Mouse (Mus musculus) myocyte (in vitro differentiated cells): ENCODE measurements around the gene Hspa8. TPM values are rescaled to one million over a fixed set of nuclear protein-coding genes. Genes with fewer than 3 reads are reported as not detected.

ENCODE experiments used
- H3K27me3 ChIP-seq: one replicate; pipeline ENCODE4 v1.6.1; 2011; ENCODE audit not compliant: control insufficient read depth, insufficient read depth, insufficient read length
- H3K36me3 ChIP-seq: one replicate; pipeline ENCODE4 v1.6.1; 2011; ENCODE audit not compliant: control insufficient read depth, insufficient read depth
- H3K4me2 ChIP-seq: one replicate; pipeline ENCODE4 v1.6.1; 2011; ENCODE audit warnings: low read depth, control low read depth
- H3K4me3 ChIP-seq: one replicate; pipeline ENCODE4 v1.5.1; 2011; ENCODE audit warnings: mild to moderate bottlenecking, control low read depth, moderate library complexity
- H3K79me2 ChIP-seq: one replicate; pipeline ENCODE4 v1.6.1; 2011; ENCODE audit not compliant: control insufficient read depth, insufficient read depth
- H3ac ChIP-seq: one replicate; pipeline ENCODE4 v1.6.1; 2011; ENCODE audit not compliant: control insufficient read depth, insufficient read length
- CEBPB ChIP-seq: IDR thresholded peaks from 2 replicates; pipeline ENCODE4 v1.6.1; 2011; ENCODE audit warnings: mild to moderate bottlenecking, moderate library complexity; ENCODE audit not compliant: poor library complexity, insufficient read depth, severe bottlenecking
- E2F4 ChIP-seq: IDR thresholded peaks from one replicate; pipeline ENCODE4 v1.6.1; 2011; ENCODE audit warnings: mild to moderate bottlenecking, control low read depth, moderate library complexity; ENCODE audit not compliant: insufficient read depth
- MAX ChIP-seq: IDR thresholded peaks from one replicate; pipeline ENCODE4 v1.6.1; 2011; ENCODE audit warnings: low read depth, mild to moderate bottlenecking, control low read depth
- MYOD1 ChIP-seq, 3 experiments: IDR thresholded peaks; one replicate each; pipeline ENCODE4 v1.6.1; 2011; ENCODE audit warnings: control low read depth in 2 of 3, low read depth in 2 of 3, mild to moderate bottlenecking in 2 of 3, moderate library complexity in 1 of 3; ENCODE audit not compliant: insufficient read length in 2 of 3, control insufficient read depth in 1 of 3
- MYOG ChIP-seq, 3 experiments: IDR thresholded peaks; one replicate each; pipeline ENCODE4 v1.6.1; 2011; ENCODE audit warnings: control low read depth in 2 of 3, low read depth in 2 of 3, mild to moderate bottlenecking in 2 of 3; ENCODE audit not compliant: insufficient read length in 2 of 3, control insufficient read depth in 1 of 3, insufficient read depth in 1 of 3
- POLR2A ChIP-seq: IDR thresholded peaks from one replicate; pipeline ENCODE4 v1.6.1; 2011; ENCODE audit warnings: low read depth, mild to moderate bottlenecking, control low read depth, moderate library complexity; ENCODE audit not compliant: insufficient read length
- POLR2AphosphoS2 ChIP-seq: IDR thresholded peaks from one replicate; pipeline ENCODE4 v1.6.1; 2011; ENCODE audit warnings: low read depth, control low read depth; ENCODE audit not compliant: insufficient read length
- REST ChIP-seq: IDR thresholded peaks from one replicate; pipeline ENCODE4 v1.6.1; 2011; ENCODE audit warnings: mild to moderate bottlenecking, control low read depth, moderate library complexity; ENCODE audit not compliant: insufficient read depth, insufficient read length
- SRF ChIP-seq: IDR thresholded peaks from one replicate; pipeline ENCODE4 v1.6.1; 2011; ENCODE audit warnings: low read depth; ENCODE audit not compliant: control insufficient read depth, insufficient read length
- TCF12 ChIP-seq: IDR thresholded peaks from one replicate; pipeline ENCODE4 v1.6.1; 2011; ENCODE audit warnings: mild to moderate bottlenecking, control low read depth; ENCODE audit not compliant: poor library complexity, insufficient read depth, severe bottlenecking
- TCF3 ChIP-seq: IDR thresholded peaks from one replicate; pipeline ENCODE4 v1.6.1; 2011; ENCODE audit warnings: low read depth, control low read depth; ENCODE audit not compliant: insufficient read length
- USF1 ChIP-seq: IDR thresholded peaks from one replicate; pipeline ENCODE4 v1.6.1; 2011; ENCODE audit warnings: low read depth, mild to moderate bottlenecking, control low read depth, moderate library complexity
- polyA plus RNA-seq: library from polyadenylated mRNA; unstranded; fragments of >200 nt; fragmentation: generic; extraction: Trizol; gene quantifications from one replicate; pipeline ENCODE4 v1.2.1, GENCODE M21; 2012; ENCODE audit warnings: missing spikeins

The Hspa8 gene
- polyA plus RNA-seq, 1 experiment: 797 TPM

DNA sequence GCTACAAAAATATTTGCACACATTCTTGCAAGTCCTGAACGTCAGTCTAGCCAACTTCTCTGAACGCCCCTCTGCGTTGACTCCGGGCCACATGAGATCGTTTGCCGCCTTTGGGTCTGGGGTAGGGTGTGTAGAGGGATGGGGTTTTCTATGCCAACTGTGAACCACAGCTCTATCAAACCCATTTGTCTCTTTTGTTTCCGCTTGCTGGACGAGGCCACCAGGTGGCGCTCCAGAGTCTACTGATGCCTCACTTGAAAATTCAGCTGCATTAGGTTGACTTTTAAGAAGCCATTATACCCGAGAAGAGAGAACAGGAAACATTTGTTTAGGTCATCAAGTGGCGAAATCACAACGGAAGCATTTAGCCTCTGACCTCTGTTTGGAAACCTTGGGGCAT is 33.8 kb downstream of the Hspa8 start:
- Histone ChIP-seq H3K27me3 (peaks cover 11% of the 10 kb centered on the region), H3K4me2 (no peak overlapping the region), H3K4me3 (no peak overlapping the region), H3ac (no peak overlapping the region), H3K79me2 (no peaks in the 10 kb centered on the region), H3K36me3 (no peaks in the 10 kb centered on the region)
- TF ChIP-seq MYOD1 (IDR thresholded peaks at IDR 0.05; ENCODE audit: control insufficient read depth in 1 of 3, insufficient read length in 2 of 3, low read depth in 2 of 3) (no peak), SRF (no peak), CEBPB (no peak), TCF3 (no peak), USF1 (no peak), POLR2AphosphoS2 (no peak), REST (no peak), TCF12 (no peak)

DNA sequence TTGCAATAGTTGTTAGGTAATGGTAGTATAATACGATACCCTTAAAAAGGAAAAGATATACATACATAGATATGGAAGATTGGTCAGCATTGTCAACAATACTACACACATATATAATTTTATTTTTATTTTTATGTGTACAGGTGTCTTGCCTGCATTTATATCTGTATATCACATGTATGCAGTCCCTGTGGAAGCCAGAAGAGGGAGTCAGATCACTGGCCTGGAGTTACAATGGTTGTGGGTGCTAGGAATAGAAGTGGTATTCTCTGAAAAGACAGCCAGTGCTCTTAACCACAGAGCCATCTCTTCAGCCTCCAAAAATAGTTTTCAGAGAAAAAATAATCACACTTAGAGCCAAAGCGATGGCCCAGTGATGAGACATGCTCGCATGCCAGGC is 35.9 kb downstream of the Hspa8 start:
- Histone ChIP-seq H3ac (no peak overlapping the region), H3K4me2 (no peak overlapping the region), H3K79me2 (no peaks in the 10 kb centered on the region), H3K4me3 (no peak overlapping the region), H3K36me3 (no peaks in the 10 kb centered on the region), H3K27me3 (peaks cover 21% of the 10 kb centered on the region)
- TF ChIP-seq POLR2A (no peak), TCF3 (no peak), MYOG (IDR thresholded peaks at IDR 0.05; ENCODE audit: control insufficient read depth in 1 of 3, insufficient read depth in 1 of 3, insufficient read length in 2 of 3, low read depth in 2 of 3) (no peak), MAX (no peak), MYOD1 (IDR thresholded peaks at IDR 0.05; ENCODE audit: control insufficient read depth in 1 of 3, insufficient read length in 2 of 3, low read depth in 2 of 3) (no peak), USF1 (no peak), TCF12 (no peak), REST (no peak), POLR2AphosphoS2 (no peak), E2F4 (no peak)

DNA sequence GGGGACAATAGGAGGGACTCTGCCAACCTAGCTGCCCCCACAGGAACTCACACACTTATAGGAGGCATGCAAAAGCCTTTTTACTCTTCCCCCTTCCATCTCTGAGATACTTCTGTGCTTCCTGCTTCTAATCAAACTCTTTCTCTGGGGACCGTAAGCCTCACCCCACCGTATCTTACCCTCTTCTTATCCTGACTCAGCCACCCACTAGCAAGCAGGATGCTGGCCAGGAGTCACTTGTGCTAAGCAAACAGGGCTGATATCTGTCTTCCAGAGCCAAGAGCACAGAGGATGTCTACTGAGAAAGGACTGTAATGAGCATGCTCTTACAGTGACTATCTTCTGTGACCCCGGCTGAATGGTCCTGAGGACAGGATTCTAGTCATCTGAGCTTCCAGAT is 38.9 kb downstream of the Hspa8 start:
- Histone ChIP-seq H3K27me3 (peaks cover 24% of the 10 kb centered on the region), H3K79me2 (no peaks in the 10 kb centered on the region), H3ac (no peak overlapping the region), H3K36me3 (no peaks in the 10 kb centered on the region), H3K4me3 (no peak overlapping the region), H3K4me2 (no peak overlapping the region)
- TF ChIP-seq TCF3: no peak
- TF ChIP-seq TCF12: no peak
- TF ChIP-seq E2F4: no peak

DNA sequence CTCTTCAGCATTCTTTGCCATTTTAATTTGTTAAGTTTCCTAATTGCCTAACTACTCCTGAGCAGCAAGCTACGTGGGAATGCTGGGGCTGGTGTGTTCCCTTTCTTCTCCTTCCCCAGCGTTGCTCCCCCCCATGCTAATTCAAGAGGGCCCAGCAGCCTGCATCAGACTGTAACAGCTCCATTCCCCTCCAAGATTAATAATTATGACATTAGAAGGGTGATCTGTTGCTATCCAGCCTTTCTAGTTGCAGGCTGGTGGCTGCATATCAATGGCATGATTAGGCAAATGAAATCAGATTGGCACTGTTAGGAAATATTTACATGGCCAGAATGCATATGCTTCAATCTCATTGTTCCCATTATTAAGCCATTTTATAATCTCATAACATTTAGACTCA is 50.7 kb downstream of the Hspa8 start:
- H3K27me3 ChIP-seq: peaks cover 20% of the 10 kb centered on the region
- TF ChIP-seq POLR2AphosphoS2: no peak
- TF ChIP-seq E2F4: no peak
- no peak for TF ChIP-seq REST
- TF ChIP-seq USF1: no peak
- TF ChIP-seq CEBPB: no peak
- no peak for TF ChIP-seq MAX
- TF ChIP-seq TCF3: no peak
- no peak for TF ChIP-seq SRF
- TF ChIP-seq MYOG (IDR thresholded peaks at IDR 0.05; ENCODE audit: control insufficient read depth in 1 of 3, insufficient read depth in 1 of 3, insufficient read length in 2 of 3, low read depth in 2 of 3): no peak

DNA sequence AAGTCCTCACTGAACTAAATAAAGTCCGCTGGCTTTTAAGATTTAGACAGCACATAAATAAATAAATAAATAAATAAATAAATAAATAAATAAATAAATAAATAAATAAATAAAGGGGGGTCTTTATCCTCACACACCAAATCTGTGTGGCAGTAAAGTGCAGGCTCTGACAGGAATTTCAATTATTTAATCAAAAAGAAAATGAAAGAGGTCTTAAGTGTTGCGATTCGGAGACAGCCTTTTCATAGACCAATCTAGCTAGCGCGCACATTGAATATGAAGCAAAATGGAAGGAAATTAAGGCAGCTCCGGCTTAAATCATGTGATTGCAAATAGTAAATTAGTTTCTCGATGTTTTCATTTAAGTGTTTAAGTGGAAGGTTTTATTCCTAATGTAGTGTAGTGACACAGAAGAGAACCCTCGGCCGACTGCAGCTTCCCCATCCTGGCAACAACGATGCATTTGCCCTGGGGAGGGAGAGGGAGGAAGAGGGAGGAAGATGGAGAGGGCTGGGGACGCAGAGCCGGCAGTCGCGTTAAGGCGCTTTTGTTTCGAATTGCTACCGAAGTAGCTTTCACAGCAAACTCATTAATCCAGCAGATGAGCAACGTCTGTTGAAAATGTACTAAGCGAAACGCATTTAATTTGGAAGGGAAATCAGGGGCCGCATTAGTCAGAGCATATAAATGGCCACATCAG is 57.8 kb downstream of the Hspa8 start:
- Histone ChIP-seq H3K4me3 (no peak overlapping the region), H3K79me2 (no peaks in the 10 kb centered on the region), H3ac (no peak overlapping the region), H3K4me2 (peak overlapping the region; percentile 61), H3K36me3 (no peaks in the 10 kb centered on the region), H3K27me3 (peaks cover 4% of the 10 kb centered on the region)
- TF ChIP-seq REST (no peak), TCF12 (no peak), TCF3 (no peak), MYOD1 (IDR thresholded peaks at IDR 0.05; ENCODE audit: control insufficient read depth in 1 of 3, insufficient read length in 2 of 3, low read depth in 2 of 3) (no peak), E2F4 (no peak), POLR2A (no peak), USF1 (no peak), MYOG (IDR thresholded peaks at IDR 0.05; ENCODE audit: control insufficient read depth in 1 of 3, insufficient read depth in 1 of 3, insufficient read length in 2 of 3, low read depth in 2 of 3) (no peak), MAX (no peak), SRF (no peak), CEBPB (no peak), POLR2AphosphoS2 (no peak)

More for the DNA sequence above, 50.7 kb downstream of the Hspa8 start:
- Histone ChIP-seq H3K4me2 (no peak overlapping the region), H3K36me3 (no peaks in the 10 kb centered on the region), H3K4me3 (no peak overlapping the region), H3K79me2 (no peaks in the 10 kb centered on the region), H3ac (no peak overlapping the region)
